Mouse (Mus musculus) left cerebral cortex, postnatal 4 days (tissue): ENCODE measurements around the gene Kcnj9. TPM values are rescaled to one million over a fixed set of nuclear protein-coding genes. Genes with fewer than 3 reads are reported as not detected.

Source experiments
- DNase-seq: peaks from one replicate; pipeline ENCODE4 v3.0.0-alpha.2; 2022
- intact Hi-C: fragments of 180-260 bp; cut with DNase I; formaldehyde crosslinking; loops from one replicate; pipeline ENCODE4 v1.15.1; 2025
- total RNA-seq, 2 experiments: library from RNA; stranded (reverse); gene quantifications; 2 replicates each; pipeline ENCODE4 v1.2.3; 2021

Gene Kcnj9
- total RNA-seq, 2 experiments from 2014 or later: 23.5 to 27.4 TPM

DNA sequence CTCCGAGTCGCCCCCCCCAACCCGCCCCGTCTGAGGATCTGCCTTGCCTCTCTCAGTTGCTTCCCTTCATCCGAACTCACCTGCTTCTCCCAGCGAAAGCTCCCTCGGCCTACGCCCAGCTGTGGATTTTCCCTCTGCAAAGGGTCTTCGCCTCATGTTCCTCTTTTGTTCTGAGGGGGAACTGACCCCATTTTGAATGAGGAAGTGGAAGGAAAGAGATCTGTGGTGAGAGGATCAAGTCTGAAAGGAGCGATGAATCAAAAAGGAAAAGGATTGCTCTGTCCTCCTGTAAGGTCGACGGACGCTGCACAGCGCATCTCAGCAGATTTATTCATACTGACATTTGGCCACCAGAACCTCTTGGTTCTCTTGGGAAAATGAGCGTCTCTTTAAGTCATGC lies 6.7 kb upstream of the Kcnj9 start:
- no peak for DNase-seq
- intact Hi-C loops: no loop called here

DNA sequence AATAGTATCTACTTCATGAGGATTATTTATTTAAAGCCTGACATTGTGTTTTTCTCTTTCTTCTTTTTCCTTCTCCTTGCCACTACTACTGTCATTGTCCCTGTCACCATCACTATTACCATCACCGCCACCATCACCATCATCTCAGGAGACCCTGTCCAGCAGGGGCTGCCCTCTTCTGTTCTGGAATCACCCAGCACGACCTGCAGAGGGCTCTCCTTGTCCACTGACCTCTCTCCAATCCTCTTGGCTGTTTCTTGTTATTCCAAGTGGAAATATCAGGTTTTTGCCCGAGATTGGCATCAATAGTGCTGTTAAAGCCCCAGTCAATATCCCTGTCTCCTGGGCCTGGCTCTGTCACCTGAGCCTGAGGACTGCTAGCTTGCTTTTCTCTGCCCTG lies 4.4 kb upstream of the Kcnj9 start:
- intact Hi-C loops: no loop called here
- DNase-seq: no peak

DNA sequence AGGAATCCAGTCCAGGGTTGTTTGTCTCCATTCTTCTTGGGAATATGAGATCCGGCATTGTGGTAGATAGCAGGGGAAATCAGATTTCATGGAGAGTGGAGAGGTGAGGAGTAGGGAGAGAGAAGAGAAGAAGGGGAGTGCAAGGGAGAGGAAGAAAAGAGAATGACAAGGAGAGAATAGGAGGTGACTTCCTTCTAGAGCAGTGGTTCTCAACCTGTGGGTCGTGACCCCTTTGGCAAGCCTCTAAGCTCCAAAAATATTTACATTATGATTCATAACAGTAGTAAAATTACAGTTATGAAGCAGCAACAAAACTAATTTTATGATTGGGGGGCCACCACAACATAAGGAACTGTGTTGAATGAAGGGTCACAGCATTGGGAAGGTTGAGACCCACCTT lies 3.8 kb upstream of the Kcnj9 start:
- intact Hi-C loops: no loop called here
- no peak for DNase-seq

DNA sequence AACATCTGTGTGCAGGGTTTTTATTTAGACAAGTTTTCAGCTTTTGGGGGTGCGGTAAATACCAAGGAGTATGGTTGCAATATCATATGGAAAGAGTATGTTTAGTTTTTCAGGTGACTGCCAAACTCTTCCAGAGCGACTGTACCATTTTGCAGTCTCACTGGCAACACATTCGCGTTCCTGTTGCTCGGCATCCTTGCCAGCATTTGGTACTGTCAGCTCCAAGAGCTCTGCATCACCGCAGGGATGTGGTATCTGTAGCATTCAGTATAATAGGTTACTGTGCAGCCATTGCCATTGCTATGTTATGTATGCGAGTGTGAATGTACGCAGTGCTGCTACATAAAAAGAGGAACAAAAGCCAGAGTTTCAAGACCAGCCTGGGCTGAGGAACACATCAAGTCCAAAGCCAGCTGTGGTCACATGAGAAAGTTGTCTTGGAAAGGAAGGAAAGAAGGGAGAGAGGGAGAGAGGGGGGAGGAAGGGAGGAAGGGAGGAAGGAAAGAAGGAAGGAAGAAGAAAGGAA lies 2.4 kb upstream of the Kcnj9 start:
- no peak for DNase-seq
- intact Hi-C loops: no loop called here

DNA sequence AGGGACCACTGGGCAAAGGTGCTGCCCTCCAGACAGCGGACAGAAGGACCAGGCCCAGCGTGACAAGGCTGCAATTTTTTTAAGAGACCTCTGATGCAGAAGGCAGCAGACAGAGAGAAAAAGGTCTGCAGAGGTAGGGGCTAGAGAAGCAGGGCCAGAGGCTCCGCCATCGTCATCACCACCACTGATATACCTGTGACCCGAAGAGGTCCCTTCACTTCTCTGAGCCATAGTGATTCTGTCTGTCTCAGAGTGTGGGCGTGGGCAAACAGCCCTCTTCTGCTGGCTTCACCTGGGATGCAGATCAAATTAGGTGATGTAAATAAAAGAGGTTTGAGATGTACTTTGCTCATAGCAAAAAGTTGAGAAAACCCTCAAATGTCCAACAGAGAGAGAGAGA lies 498 bp upstream of the Kcnj9 start:
- intact Hi-C loops: no loop called here
- no peak for DNase-seq

DNA sequence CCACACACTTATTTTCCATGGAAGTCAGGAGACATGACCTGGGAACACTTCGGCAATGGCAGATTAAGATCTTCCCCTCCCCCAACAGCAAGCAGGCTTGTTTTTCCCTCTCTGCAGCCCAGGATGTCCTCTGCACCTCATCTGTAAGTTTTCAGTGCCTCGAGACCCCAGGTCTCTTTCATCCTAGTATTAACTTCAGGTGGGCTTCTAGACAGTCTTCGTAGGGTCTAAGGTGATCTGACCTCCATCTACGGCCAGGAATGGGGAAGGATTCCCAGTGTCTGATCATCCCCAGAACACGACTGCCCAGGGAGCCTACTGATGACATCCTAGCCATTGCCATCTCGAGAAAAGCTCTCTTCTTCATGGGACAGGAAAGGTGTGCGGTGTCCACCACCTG lies 657 bp downstream of the Kcnj9 start:
- DNase-seq: no peak
- intact Hi-C loops: no loop called here

DNA sequence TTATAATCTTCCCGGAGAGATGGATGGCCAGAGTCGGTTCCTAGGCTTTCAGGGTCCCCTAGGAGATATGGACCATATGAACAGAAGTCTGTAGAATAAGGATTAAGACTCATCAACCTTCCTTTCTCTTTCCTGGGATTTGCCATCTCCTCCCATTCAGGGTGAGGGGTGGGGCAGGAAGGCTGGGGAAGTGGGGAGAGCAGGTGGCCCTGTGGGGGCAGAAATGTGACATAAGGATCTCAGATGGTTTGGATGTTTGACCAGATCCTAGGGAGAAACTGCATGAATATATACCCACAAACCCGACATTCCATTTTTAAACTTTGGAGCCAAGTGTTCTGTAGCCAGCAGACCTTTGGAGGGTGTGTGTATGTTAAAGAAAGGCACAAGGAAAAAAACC lies 1.1 kb downstream of the Kcnj9 start:
- intact Hi-C loops: no loop called here
- DNase-seq: no peak

DNA sequence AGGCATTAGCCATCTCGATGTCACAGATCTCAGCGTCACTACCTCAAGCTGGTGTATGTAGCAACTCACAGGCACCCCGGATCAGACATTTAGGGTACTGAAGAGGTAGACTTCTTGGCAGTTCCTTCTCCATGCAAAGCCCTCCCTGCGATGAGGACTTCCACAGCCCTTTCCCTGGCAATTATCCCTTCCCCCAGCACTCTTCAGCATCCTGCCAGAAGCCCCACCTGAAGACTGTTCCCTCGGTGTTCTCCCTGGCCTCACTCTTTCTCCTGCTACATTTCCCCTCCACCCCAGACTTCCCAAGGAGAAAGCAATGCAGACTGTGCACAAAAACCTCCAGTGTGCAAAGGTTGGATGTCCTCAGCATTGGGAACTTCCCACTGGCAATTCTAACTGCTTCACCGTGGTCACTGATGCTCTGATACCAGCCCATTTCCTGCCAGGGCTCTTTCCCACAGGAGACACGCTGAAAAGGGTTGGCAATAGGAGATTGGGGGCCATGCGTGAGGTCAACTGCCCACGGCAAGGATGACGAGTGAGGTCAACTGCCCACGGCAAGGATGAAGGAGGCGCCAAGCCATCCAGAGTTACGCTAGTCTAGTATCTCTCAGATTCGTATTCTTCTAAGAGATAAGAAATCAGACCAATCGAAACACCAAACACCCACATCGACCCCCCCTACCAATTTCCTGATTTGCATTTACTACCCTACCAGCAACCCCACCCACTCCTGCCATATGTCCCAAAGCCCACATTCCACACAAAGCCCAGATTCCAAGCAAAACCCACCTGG lies 1.7 kb downstream of the Kcnj9 start:
- no peak for DNase-seq
- intact Hi-C loops: no loop called here

DNA sequence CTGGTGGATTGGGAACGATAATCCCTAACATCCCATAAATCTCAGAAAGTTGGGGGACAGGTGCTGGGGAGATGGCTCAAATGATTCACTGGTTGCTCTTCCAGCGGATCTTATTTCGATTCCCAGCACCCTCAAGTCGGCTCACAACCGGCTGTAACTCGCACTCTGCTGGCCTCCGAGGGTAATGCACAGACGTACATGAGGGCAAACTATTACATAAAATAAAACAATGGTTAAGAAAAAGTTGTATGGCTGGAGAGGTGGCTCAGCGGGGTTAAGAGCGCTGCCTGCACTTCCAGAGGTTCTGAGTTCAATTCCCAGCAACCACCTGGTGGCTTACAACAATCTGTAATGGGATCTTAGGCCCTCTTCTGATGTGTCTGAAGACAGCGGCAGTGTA lies 2.4 kb downstream of the Kcnj9 start:
- intact Hi-C loops: no loop called here
- no peak for DNase-seq

DNA sequence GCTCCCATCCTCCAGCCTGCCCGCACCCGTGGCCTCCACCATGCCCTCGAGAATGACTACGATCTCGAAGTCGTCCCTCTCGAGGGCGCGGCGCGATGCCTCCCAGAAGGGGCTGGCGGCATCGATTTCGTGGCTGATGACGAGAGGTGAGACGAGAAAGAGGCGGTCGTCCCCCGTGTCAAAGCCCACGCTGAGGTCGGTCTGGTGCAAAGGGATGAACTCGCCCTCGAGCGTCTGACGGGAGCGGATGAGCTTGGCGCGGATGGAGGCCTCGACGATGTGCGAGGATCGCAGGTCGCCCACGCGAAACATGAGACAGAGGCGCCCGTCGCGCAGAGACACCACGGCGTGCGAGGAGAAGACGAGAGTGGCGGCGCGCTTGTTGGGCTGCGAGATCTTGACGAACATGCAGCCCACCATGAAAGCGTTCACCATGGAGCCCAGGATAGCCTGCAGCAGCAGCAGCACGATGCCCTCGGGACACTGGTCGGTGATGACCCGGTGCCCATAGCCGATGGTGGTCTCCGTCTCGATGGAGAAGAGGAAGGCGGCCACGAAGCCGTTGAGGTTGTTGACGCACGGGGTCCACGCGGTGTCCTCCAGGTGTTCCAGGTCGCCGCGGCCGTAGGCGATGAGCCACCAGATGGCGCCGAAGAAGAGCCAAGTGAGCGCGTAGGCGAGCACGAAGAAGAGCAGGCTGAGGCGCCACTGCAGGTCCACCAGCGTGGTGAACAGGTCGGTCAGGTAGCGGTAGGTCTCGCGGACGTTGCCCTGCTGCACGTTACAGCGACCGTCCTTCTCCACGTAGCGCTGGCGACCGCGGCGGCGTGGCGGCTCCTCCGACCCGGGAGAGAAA lies 3.2 kb downstream of the Kcnj9 start:
- DNase-seq: peak; percentile 75
- intact Hi-C loops: no loop called here

DNA sequence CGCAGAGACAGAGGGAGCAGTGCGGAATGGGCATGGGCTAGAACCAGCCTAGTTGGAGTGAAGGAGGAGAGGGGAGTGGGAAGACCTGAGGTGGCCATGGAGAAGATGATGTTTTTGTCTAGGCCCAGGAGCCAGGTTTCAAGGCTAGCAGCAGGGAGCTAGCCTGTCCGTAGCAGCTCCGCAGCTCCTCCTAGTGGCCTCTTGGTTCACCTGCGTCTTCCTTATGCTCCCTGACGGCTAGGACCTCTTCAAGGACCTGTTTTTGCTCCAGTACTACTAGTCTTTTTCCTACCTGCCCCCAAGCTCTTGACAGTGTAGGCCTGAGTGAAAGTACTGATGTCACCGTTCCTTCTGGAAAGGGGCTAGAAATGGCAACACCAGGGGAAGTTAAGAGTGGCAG lies 4.4 kb downstream of the Kcnj9 start:
- intact Hi-C loops: no loop called here
- peak; percentile 81 for DNase-seq

DNA sequence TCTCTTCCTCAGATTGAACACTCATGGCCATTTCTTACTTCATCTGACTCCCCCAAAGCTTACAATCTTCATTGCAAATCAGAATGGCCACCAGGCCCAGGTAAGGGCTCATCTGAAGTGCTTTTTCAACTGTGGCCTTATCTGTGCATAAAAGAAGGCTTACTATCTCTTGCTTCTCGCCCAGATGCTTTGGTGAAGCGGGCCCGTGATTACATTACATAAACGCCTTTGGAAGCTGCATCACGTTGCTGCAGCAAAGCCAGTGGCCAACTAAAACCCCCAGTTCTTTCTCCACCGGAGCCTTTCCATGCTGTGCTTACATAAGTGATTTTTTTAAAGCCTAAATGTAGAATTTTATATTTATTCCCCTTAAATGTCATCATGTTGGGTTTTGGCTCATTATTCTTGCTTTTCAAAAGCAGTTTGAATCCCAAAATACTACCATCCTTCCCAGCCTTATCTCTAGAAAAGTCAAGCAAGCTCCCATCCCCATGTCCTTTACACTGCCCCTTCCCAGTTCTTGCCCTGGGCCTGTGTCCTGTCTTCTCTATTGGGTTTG lies 5.2 kb downstream of the Kcnj9 start:
- intact Hi-C loops: no loop called here
- DNase-seq: no peak

DNA sequence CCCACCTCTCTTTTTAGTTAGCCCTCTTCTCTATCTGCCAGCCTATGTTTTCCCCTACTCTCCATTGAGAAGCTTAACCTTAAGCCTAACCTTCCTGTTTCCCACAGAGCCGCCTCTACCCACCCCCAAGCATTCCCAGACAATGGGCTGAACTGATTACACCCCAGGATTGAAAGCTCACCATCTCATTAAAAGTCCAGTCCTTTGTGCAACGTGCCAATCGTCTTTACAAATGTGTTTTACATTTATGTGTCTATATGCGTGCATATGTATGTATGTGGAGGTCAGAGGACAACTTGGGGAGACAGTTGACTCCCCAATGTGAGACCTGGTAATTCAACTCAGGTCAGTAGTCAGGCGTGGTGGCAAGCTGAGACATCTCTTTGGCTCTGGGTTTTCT lies 5.8 kb downstream of the Kcnj9 start:
- intact Hi-C loops: no loop called here
- DNase-seq: no peak

DNA sequence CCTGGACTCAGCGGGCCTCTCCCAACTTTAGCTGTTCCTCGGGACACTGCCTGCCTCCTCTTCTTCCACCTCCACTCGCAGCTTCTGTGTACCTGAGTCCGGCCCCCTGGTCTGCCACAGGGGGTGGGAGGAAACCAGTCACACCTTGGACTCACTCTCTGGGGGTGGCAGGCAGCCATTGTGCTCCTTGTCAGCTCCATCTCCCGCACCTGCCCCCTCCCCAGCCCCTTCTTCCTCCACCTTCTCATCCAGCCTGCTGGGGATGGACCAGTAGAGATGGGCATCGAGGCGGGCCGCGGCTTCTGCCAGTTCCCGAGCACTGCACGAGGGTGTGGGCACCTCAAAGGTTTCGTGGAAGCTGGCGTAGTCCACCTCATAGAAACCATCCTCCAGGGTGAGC lies 6.4 kb downstream of the Kcnj9 start:
- intact Hi-C loops: no loop called here
- DNase-seq: no peak

DNA sequence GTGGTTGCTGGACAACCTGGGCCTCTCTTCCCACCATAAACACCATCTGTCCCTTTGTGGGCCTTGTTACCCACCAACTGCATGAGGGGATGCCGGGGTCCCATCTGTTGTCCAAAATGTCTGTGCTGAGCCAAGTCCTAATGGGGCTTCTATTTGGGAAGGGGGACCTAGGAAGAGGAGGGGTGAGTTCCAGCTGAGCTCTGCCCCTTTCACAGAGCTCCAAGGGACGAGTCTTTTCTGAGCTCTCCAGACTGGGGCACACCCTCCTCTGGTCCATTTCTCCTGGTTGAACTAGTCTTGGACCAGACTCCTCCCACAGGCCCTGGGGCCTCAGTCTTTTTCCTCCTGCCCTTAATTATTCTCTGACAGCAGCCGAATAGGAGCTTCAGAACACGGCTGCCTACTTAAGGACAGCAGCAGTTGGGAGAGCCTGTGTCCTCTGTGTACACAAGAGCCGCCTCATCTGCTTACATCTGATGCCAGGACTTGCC lies 9.2 kb downstream of the Kcnj9 start:
- intact Hi-C loops: loop anchor here (10.0 kb wide), 1 partner anchor 195 kb away; the partner anchor contains the start of gene Pex19
- DNase-seq: peak; percentile 63

DNA sequence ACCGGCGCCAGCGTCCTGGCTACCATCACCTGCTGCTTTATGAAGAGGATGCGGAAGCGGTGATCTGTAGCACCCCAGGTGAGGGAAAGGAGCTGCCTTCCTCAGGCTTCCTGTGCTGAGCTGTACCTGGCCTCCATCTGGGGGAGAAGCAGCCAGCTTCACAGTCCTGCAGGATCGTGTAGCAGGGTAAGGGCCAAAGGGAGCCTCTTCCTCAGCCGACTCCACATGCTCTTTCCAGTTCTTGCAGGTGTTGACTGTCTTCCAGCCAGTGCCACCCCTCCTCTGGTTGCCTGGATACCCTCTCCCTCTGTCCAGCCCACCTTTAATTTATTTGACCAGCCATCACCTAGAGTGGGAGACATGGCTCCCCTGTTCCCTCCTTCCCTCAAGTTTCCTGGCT lies 9.8 kb downstream of the Kcnj9 start:
- DNase-seq: no peak
- intact Hi-C loops: loop anchor here (10.0 kb wide), 1 partner anchor 195 kb away; the partner anchor contains the start of gene Pex19

DNA sequence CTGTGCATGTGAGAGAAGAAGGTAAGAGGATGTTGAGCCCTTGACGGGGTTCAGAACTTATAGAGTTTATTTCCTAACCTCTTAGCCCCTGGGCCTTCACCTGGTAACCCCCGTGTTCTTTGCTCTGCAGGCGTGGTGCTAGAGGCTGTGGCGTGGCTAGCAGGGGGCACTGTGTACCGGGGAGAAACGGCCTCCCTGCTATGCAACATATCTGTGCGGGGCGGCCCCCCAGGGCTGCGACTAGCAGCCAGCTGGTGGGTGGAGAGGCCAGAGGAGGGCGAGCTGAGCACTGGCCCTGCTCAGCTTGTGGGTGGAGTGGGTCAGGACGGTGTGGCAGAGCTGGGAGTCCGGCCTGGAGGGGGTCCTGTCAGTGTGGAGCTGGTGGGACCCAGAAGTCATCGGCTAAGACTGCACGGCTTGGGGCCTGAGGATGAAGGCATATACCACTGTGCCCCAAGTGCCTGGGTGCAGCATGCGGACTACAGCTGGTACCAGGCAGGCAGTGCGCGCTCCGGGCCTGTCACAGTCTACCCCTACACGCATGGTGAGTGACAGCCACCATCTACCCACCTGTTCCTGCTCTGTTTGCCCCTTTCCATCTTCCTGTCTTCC lies 10.6 kb downstream of the Kcnj9 start:
- no peak for DNase-seq
- intact Hi-C loops: loop anchor here (10.0 kb wide), 1 partner anchor 194 kb away; the partner anchor contains the start of gene Pex19

DNA sequence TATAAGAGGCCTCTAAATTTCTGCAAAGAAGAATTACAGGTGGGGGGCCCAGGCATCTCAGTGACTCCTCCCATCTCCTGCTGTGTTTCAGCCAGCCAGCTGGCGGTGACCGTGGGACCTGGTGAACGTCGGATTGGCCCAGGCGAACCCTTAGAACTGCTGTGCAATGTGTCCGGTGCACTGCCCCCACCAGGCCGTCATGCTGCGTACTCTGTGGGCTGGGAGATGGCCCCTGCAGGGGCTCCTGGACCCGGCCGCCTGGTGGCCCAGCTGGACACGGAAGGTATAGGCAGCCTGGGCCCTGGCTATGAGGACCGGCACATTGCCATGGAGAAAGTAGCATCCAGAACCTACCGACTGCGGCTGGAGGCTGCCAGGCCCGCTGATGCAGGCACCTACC lies 11.2 kb downstream of the Kcnj9 start:
- DNase-seq: no peak
- intact Hi-C loops: loop anchor here (10.0 kb wide), 1 partner anchor 193 kb away; the partner anchor contains the start of gene Pex19

DNA sequence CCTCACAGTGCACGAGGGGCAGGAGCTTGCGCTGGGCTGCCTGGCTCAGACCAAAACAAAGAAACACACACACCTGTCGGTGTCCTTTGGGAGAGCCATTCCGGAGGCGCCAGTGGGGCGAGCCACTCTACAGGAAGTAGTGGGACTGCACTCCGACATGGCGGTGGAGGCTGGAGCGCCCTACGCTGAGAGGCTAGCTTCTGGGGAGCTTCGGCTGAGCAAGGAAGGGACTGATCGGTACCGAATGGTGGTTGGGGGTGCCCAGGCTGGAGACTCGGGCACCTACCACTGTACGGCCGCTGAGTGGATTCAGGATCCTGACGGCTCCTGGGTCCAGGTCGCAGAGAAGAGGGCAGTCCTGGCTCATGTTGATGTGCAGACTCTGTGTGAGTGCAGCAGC lies 11.7 kb downstream of the Kcnj9 start:
- intact Hi-C loops: loop anchor here (10.0 kb wide), 1 partner anchor 193 kb away; the partner anchor contains the start of gene Pex19

DNA sequence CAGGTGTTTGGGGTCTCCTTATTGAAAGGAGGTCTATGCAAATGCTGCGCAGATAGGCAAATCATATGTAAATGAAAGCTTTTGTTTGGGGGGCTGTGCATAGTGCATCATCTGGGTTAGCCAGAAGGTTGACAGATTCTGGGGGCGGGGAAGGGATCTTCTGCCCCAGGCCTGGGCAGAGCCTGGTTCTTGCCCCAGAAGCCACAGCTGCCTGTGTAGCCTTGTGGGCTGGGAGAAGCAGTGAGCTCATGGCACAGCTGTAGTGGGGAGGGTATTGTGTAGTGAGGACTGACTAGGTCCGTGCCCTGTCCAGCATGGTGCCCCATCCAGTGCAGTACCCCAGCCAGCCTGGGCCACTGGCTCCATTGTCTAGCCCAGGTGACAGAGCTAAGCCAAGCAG lies 14.2 kb downstream of the Kcnj9 start:
- DNase-seq: no peak
- intact Hi-C loops: loop anchor here (5.0 to 10.0 kb wide), 2 partner anchors 153 to 190 kb away; partner anchors contain the start of gene Pex19

More for the DNA sequence above, 11.7 kb downstream of the Kcnj9 start:
- no peak for DNase-seq
